In genomic region chr17:78883291-78883690, GRCm38 (mm10) we compare ENCODE assay signal across 1 mouse cellular context.
TF ChIP-seq lines count a peak whose summit lies in the region.

No protein-coding gene starts in this region.

TF ChIP-seq in MEL, 35 proteins besides CTCF, POLR2A, EP300 and RAD21 (continued from another document):
- no peak for TF ChIP-seq MXI1 (IDR thresholded peaks at IDR 0.05; ENCODE audit: low read depth, low read length)
TF ChIP-seq in MEL: peak in this region for 0.
